Mouse (Mus musculus): Measurements from ENCODE around the gene Gm20834.
"Not testable (repeated sequence)": the region's sequence is repeated elsewhere in the genome, so short reads cannot be mapped to it uniquely, and the experiment has no call there.

The Gm20834 gene

GRCm38 (mm10) chrY:10324489-10324888 lies at the start of gene Gm20834:
Gene Gm20834, minus strand, starts transcription at chrY:10324589.
- not testable (repeated sequence) for DNase-seq (ENCODE audit: low spot score in 2 of 2)

All from right cerebral cortex, adult 2 months (tissue).